Mouse (Mus musculus): ENCODE data around the gene Iffo2.

- TF ChIP-seq CTCF (IDR thresholded peaks at IDR 0.05; ENCODE audit: low read depth, low read length), result no peak
- no peak for TF ChIP-seq POLR2A (IDR thresholded peaks at IDR 0.05; ENCODE audit: borderline replicate concordance, low read depth, low read length)
Observed at GRCm38 (mm10) chr4:139574799-139575672, 44.7 kb downstream of the Iffo2 start.

All from bone marrow macrophage, adult 2 months (primary cell).